Mouse (Mus musculus) lung, postnatal 25 days (tissue): Measurements from ENCODE around the gene H1foo.

Source experiments
- DNase-seq: peaks from one replicate; pipeline ENCODE4 v3.0.0; 2022; ENCODE audit warnings: low spot score

The H1foo gene

GRCm38 (mm10) chr6:115962439-115963085, 17.8 kb downstream of the H1foo start:
- no peak for DNase-seq

- no peak for DNase-seq
Measured at GRCm38 (mm10) chr6:115963656-115964055, 18.9 kb downstream of the H1foo start.

- no peak for DNase-seq
Measured at GRCm38 (mm10) chr6:115966227-115966966, 21.7 kb downstream of the H1foo start.

GRCm38 (mm10) chr6:115967291-115967880, 22.6 kb downstream of the H1foo start:
- DNase-seq = no peak

- no peak for DNase-seq
Measured at GRCm38 (mm10) chr6:115968086-115968485, 23.3 kb downstream of the H1foo start.

- no peak for DNase-seq
Measured at GRCm38 (mm10) chr6:115968700-115969099, 24.0 kb downstream of the H1foo start.

GRCm38 (mm10) chr6:115969103-115969502, 24.4 kb downstream of the H1foo start:
- DNase-seq = no peak

- DNase-seq = no peak
Measured at GRCm38 (mm10) chr6:115969952-115970351, 25.2 kb downstream of the H1foo start.

GRCm38 (mm10) chr6:115971273-115972060, 26.7 kb downstream of the H1foo start:
- DNase-seq = peak; percentile 70

GRCm38 (mm10) chr6:115972083-115972764, 27.5 kb downstream of the H1foo start:
- no peak for DNase-seq

- no peak for DNase-seq
Measured at GRCm38 (mm10) chr6:115973139-115973875, 28.6 kb downstream of the H1foo start.

GRCm38 (mm10) chr6:115973881-115974662, 29.3 kb downstream of the H1foo start:
- DNase-seq = no peak

- DNase-seq = no peak
Measured at GRCm38 (mm10) chr6:115975606-115976005, 30.9 kb downstream of the H1foo start.

- DNase-seq = no peak
Measured at GRCm38 (mm10) chr6:115977810-115978209, 33.1 kb downstream of the H1foo start.

GRCm38 (mm10) chr6:115978596-115978995, 33.9 kb downstream of the H1foo start:
- DNase-seq = no peak

- no peak for DNase-seq
Measured at GRCm38 (mm10) chr6:115982889-115983288, 38.2 kb downstream of the H1foo start.

- DNase-seq = no peak
Measured at GRCm38 (mm10) chr6:115983306-115984038, 38.7 kb downstream of the H1foo start.

- DNase-seq = no peak
Measured at GRCm38 (mm10) chr6:115984580-115984979, 39.8 kb downstream of the H1foo start.

- DNase-seq = no peak
Measured at GRCm38 (mm10) chr6:115985622-115986021, 40.9 kb downstream of the H1foo start.
